ENCODE assay signal across 9 mouse cellular contexts in the genomic region with DNA sequence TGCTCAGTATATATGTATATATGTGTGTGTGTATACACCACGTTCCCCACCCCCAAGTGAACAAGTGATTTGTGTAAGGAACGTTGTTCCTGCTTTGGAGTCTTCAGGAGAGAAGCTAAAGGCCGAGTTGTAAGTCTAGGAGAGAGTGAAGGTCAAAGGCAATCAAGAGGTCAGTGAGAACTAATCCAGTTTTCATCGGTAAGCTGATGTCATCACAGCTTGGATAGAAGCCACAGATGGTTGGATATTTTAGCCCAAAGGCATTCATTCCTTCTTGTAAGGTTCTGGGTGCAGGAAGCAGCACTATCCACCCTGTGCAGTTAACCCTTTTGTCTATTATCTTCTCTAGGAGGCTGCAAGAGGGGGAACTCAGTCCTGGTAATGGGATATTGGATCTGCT. TPM values are rescaled to one million over a fixed set of nuclear protein-coding genes. Genes with fewer than 3 reads are reported as not detected.
DNase-seq lines count a peak whose midpoint lies in the region; ATAC-seq and TF ChIP-seq lines count a peak whose summit lies in the region.
"Had no signal": no experiment of that assay in that cellular context is flagged by ENCODE, and none has a peak within 500 bp of the region (broad histone marks: within the 10 kb centered on the region; RNA-seq: fewer than 3 reads in every experiment).

No protein-coding gene starts in this region.

- intact Hi-C loops in heart, postnatal 10 days (cut with DNase I), result no loop called here

- H3K4me1 ChIP-seq in heart, embryonic 16.5 days (ENCODE audit: control insufficient read depth, insufficient read depth, low read length), result peaks cover 10% of the 10 kb centered on the region; the same call in 1 of the 2 replicates
- peaks cover 0 to 13% of the 10 kb centered on the region in 2 experiments; a peak in 3 of 4 replicates for H3K4me1 ChIP-seq in MEL (ENCODE audit: control insufficient read depth in 1 of 2, insufficient read depth in 2 of 2, low read length in 2 of 2)
- H3K4me1 ChIP-seq in hindbrain, embryonic 11.5 days (replicated peaks; ENCODE audit: control insufficient read depth, insufficient read depth, low read length), result no peaks in the 10 kb centered on the region
- H3K4me1 ChIP-seq in liver, postnatal 0 days (ENCODE audit: insufficient read depth), result peaks cover 8% of the 10 kb centered on the region

- TF ChIP-seq EP300 in MEL (IDR thresholded peaks at IDR 0.05; ENCODE audit: low read depth in 1 of 2, low read length in 2 of 2), result no peak
- TF ChIP-seq EP300 in liver, postnatal 0 days (IDR thresholded peaks at IDR 0.05; ENCODE audit: low read depth), result no peak

- no peak for TF ChIP-seq CTCF in MEL (IDR thresholded peaks at IDR 0.05 in 2 of 3, conservative IDR thresholded peaks at IDR 0.05 in 1 of 3; ENCODE audit: control insufficient read depth in 1 of 3, insufficient read depth in 1 of 3, low read depth in 2 of 3, low read length in 3 of 3, poor library complexity in 1 of 3, severe bottlenecking in 1 of 3)
- TF ChIP-seq CTCF in liver, postnatal 0 days (IDR thresholded peaks at IDR 0.05; ENCODE audit: low read depth), result no peak

- no peak for TF ChIP-seq RAD21 in MEL (IDR thresholded peaks at IDR 0.05; ENCODE audit: low read depth, low read length)

- H3K36me3 ChIP-seq in heart, embryonic 16.5 days (ENCODE audit: control insufficient read depth, insufficient read depth), result 0 out of 2 replicates have a peak, but pooled peaks cover 4% of the 10 kb centered on the region
- peaks cover 18 to 25% of the 10 kb centered on the region in 2 experiments for H3K36me3 ChIP-seq in MEL (ENCODE audit: control insufficient read depth in 1 of 2, insufficient read depth in 2 of 2, low read length in 2 of 2)
- H3K36me3 ChIP-seq in hindbrain, embryonic 11.5 days (ENCODE audit: control insufficient read depth, insufficient read depth, low read length), result no peaks in the 10 kb centered on the region
- peaks cover 12% of the 10 kb centered on the region for H3K36me3 ChIP-seq in liver, postnatal 0 days (replicated peaks; ENCODE audit: insufficient read depth, low read length)

- H3K4me2 ChIP-seq in heart, embryonic 16.5 days (ENCODE audit: low read depth, low read length), result peak overlapping the region; percentile 75
- 0 out of 2 replicates have a peak overlapping the region, but pooled peaks have one; percentile 11 for H3K4me2 ChIP-seq in hindbrain, embryonic 11.5 days (replicated peaks; ENCODE audit: low read depth, low read length)
- H3K4me2 ChIP-seq in liver, postnatal 0 days (ENCODE audit: low read depth, low read length), result peak overlapping the region; percentile 77

- peak overlapping the region; percentile 74 for H3K4me3 ChIP-seq in heart, embryonic 16.5 days (ENCODE audit: low read length)
- peak overlapping the region; percentile 91 to 99; a peak in 3 of 4 replicates for H3K4me3 ChIP-seq in MEL (ENCODE audit: control insufficient read depth in 1 of 2, insufficient read depth in 1 of 2, low read depth in 2 of 2, low read length in 2 of 2)
- no peak overlapping the region for H3K4me3 ChIP-seq in hindbrain, embryonic 11.5 days (ENCODE audit: low read depth, low read length)
- H3K4me3 ChIP-seq in liver, postnatal 0 days (ENCODE audit: low read depth, low read length), result 0 out of 2 replicates have a peak overlapping the region, but pooled peaks have one; percentile 47

- peaks cover 51% of the 10 kb centered on the region for H3K79me2 ChIP-seq in MEL (ENCODE audit: control insufficient read depth, insufficient read depth, low read length, poor library complexity)

- H3K27me3 ChIP-seq in heart, embryonic 16.5 days (ENCODE audit: control insufficient read depth, insufficient read depth, low read length), result no peaks in the 10 kb centered on the region
- no peaks in the 10 kb centered on the region for H3K27me3 ChIP-seq in MEL (ENCODE audit: control insufficient read depth in 1 of 2, insufficient read depth in 2 of 2, low read length in 2 of 2)
- no peaks in the 10 kb centered on the region for H3K27me3 ChIP-seq in hindbrain, embryonic 11.5 days (ENCODE audit: control insufficient read depth, insufficient read depth, low read length)
- no peaks in the 10 kb centered on the region for H3K27me3 ChIP-seq in liver, postnatal 0 days (ENCODE audit: insufficient read depth, low read length)

- H3K9me3 ChIP-seq in heart, embryonic 16.5 days (replicated peaks; ENCODE audit: control insufficient read depth, low read length), result no peaks in the 10 kb centered on the region
- no peaks in the 10 kb centered on the region for H3K9me3 ChIP-seq in MEL (replicated peaks; ENCODE audit: insufficient read depth, low read length)
- H3K9me3 ChIP-seq in hindbrain, embryonic 11.5 days (ENCODE audit: control insufficient read depth, low read length), result no peaks in the 10 kb centered on the region
- H3K9me3 ChIP-seq in liver, postnatal 0 days (ENCODE audit: low read length), result no peaks in the 10 kb centered on the region

- WGBS in heart, embryonic 16.5 days, result 28% methylated on average over 4 of the region's 4 CpGs
- WGBS in hindbrain, embryonic 11.5 days, result 54% methylated on average over 4 of the region's 4 CpGs
- WGBS in liver, postnatal 0 days (ENCODE audit: insufficient replicate concordance), result 38% methylated on average over 4 of the region's 4 CpGs

- H3K9ac ChIP-seq in heart, embryonic 16.5 days (ENCODE audit: low read length), result peak overlapping the region; percentile 79
- H3K9ac ChIP-seq in MEL (ENCODE audit: control insufficient read depth, low read depth, low read length, poor library complexity, severe bottlenecking), result peak overlapping the region; percentile 75; the same call in 1 of the 2 replicates
- H3K9ac ChIP-seq in hindbrain, embryonic 11.5 days (ENCODE audit: low read depth, low read length), result no peak overlapping the region
- no peak overlapping the region for H3K9ac ChIP-seq in liver, postnatal 0 days (replicated peaks)

- H3K27ac ChIP-seq in heart, embryonic 16.5 days (ENCODE audit: low read length), result peak overlapping the region; percentile 18; the same call in 1 of the 2 replicates
- no peak overlapping the region for H3K27ac ChIP-seq in MEL (ENCODE audit: control insufficient read depth, low read depth, low read length)
- no peak overlapping the region for H3K27ac ChIP-seq in hindbrain, embryonic 11.5 days (ENCODE audit: low read depth, low read length)
- no peak overlapping the region for H3K27ac ChIP-seq in liver, postnatal 0 days (ENCODE audit: low read depth)

- TF ChIP-seq POLR2A in MEL (IDR thresholded peaks at IDR 0.05; ENCODE audit: control insufficient read depth in 1 of 2, insufficient read depth in 1 of 2, low read depth in 1 of 2, low read length in 2 of 2, poor library complexity in 1 of 2), result no peak

- ATAC-seq in heart, embryonic 16.5 days (replicated peaks; ENCODE audit: extremely low read depth, insufficient read depth, low FRiP score), result no peak
- ATAC-seq in hindbrain, embryonic 11.5 days (ENCODE audit: low FRiP score), result no peak
- ATAC-seq in liver, postnatal 0 days, result no peak
- ATAC-seq: Patski had no signal

- no peak for DNase-seq in heart, postnatal 10 days
- no peak for DNase-seq in MEL (ENCODE audit: low read depth, low spot score)
- DNase-seq in hindbrain, embryonic 11.5 days (ENCODE audit: low spot score), result no peak
- no peak for DNase-seq in liver, postnatal 0 days
- no peak for DNase-seq in layer of hippocampus, adult 8-10 months (ENCODE audit: low spot score in 2 of 2)
- no peak for DNase-seq in left cerebral cortex, adult 11 months (ENCODE audit: low spot score)
- no peak for DNase-seq in right cerebral cortex, postnatal 10 days (ENCODE audit: low spot score in 2 of 2)

TF ChIP-seq in MEL, 35 proteins besides CTCF, POLR2A, EP300 and RAD21 (continues in another document):
- no peak for TF ChIP-seq E2F4 (IDR thresholded peaks at IDR 0.05; ENCODE audit: borderline replicate concordance, low read depth, low read length)
- no peak for TF ChIP-seq ELF1 (IDR thresholded peaks at IDR 0.05; ENCODE audit: low read depth, low read length)
- TF ChIP-seq MXI1 (IDR thresholded peaks at IDR 0.05; ENCODE audit: low read depth, low read length), result no peak
- no peak for TF ChIP-seq UBTF (IDR thresholded peaks at IDR 0.05; ENCODE audit: borderline replicate concordance, insufficient read depth, low read depth, low read length)
- no peak for TF ChIP-seq NELFE (IDR thresholded peaks at IDR 0.05; ENCODE audit: low read depth, low read length)
- TF ChIP-seq MAZ (IDR thresholded peaks at IDR 0.05; ENCODE audit: low read depth, low read length), result no peak
- TF ChIP-seq MAFK (IDR thresholded peaks at IDR 0.05; ENCODE audit: borderline replicate concordance, low read depth, low read length), result no peak

RNA-seq across cellular contexts. Expression of a gene that starts 3.2 kb away (rescaled TPM):
- polyA plus RNA-seq in heart, embryonic 16.5 days (2015; fragmentation: Nextera tagmentation; extraction: Ambion mirVana), result 585 and 699 TPM in 2 replicates
- total RNA-seq in heart, postnatal 10 days (2021), result 100 to 1,000 TPM; 557 to 593 TPM
- 528 and 991 TPM in 2 replicates for total RNA-seq in MEL (2012; rRNA removed)
- 100 to 1,000 TPM; 285 to 890 TPM for polyA plus RNA-seq in MEL (2012; ENCODE audit: insufficient read depth in 1 of 2, insufficient read length in 2 of 2, low read depth in 1 of 2, low replicate concordance in 2 of 2, missing spikeins in 1 of 2)
- polyA plus RNA-seq in hindbrain, embryonic 11.5 days (2014; fragmentation: Nextera tagmentation; extraction: Ambion mirVana), result 413 and 443 TPM in 2 replicates
- 192 and 201 TPM in 2 replicates for polyA plus RNA-seq in liver, postnatal 0 days (2015; fragmentation: Nextera tagmentation; extraction: Ambion mirVana)
- 100 to 1,000 TPM; 431 to 479 (median 458) TPM for total RNA-seq in layer of hippocampus, adult 8-10 months (2022)

RNA-seq across cellular contexts. Expression of a gene that starts 30.9 kb away (rescaled TPM):
- 17.6 and 23.5 TPM in 2 replicates for polyA plus RNA-seq in heart, embryonic 16.5 days (2015; fragmentation: Nextera tagmentation; extraction: Ambion mirVana)
- total RNA-seq in heart, postnatal 10 days (2021), result 10 to 100 TPM; 12.9 to 15.7 TPM
- 1.7 and 2.5 TPM in 2 replicates for total RNA-seq in MEL (2012; rRNA removed)
- 1 to 10 TPM in 1 of 2 experiments, not detected in 1; 1.9 TPM for polyA plus RNA-seq in MEL (2012; ENCODE audit: insufficient read depth in 1 of 2, insufficient read length in 2 of 2, low read depth in 1 of 2, low replicate concordance in 2 of 2, missing spikeins in 1 of 2)
- polyA plus RNA-seq in hindbrain, embryonic 11.5 days (2014; fragmentation: Nextera tagmentation; extraction: Ambion mirVana), result 13.9 and 18.6 TPM in 2 replicates
- polyA plus RNA-seq in liver, postnatal 0 days (2015; fragmentation: Nextera tagmentation; extraction: Ambion mirVana), result 2.4 and 2.5 TPM in 2 replicates
- 10 to 100 TPM; 24.1 to 29.2 (median 26.8) TPM for total RNA-seq in layer of hippocampus, adult 8-10 months (2022)

RNA-seq across cellular contexts. Expression of a gene that starts 47.1 kb away (rescaled TPM):
- polyA plus RNA-seq in heart, embryonic 16.5 days (2015; fragmentation: Nextera tagmentation; extraction: Ambion mirVana), result 0.42 and 0.84 TPM in 2 replicates
- total RNA-seq in heart, postnatal 10 days (2021), result 1 to 10 TPM; 1.5 TPM
- total RNA-seq in MEL (2012; rRNA removed), result not detected in 2 replicates
- not detected for polyA plus RNA-seq in MEL (2012; ENCODE audit: insufficient read depth in 1 of 2, insufficient read length in 2 of 2, low read depth in 1 of 2, low replicate concordance in 2 of 2, missing spikeins in 1 of 2)
- 0.35 and 0.51 TPM in 2 replicates for polyA plus RNA-seq in hindbrain, embryonic 11.5 days (2014; fragmentation: Nextera tagmentation; extraction: Ambion mirVana)
- polyA plus RNA-seq in liver, postnatal 0 days (2015; fragmentation: Nextera tagmentation; extraction: Ambion mirVana), result 1.2 and 1.5 TPM in 2 replicates
- 1 to 10 TPM in 3 of 4 experiments, under 1 TPM in 1; 0.95 to 6.3 (median 3.9) TPM for total RNA-seq in layer of hippocampus, adult 8-10 months (2022)
- polyA plus RNA-seq: Patski had no signal

Comparison
In these comparisons a context has a peak if more than half of its experiments do, and no peak if none do; other contexts are left out.
1. H3K4me2 ChIP-seq: peak in every context shown above with its lines; median percentile 77 in liver, postnatal 0 days; 75 in heart, embryonic 16.5 days; 11 in hindbrain, embryonic 11.5 days.
2. H3K9ac ChIP-seq: peak in heart, embryonic 16.5 days (single experiment) and MEL (single experiment); none in hindbrain, embryonic 11.5 days (single experiment) and liver, postnatal 0 days (single experiment).